Mouse (Mus musculus): ENCODE measurements at regions not wholly inside any gene's neighbourhood (a gene's known extent, or its start where the extent isn't known, plus 50 kb on each side); places are given as distances from the start of the nearest gene placed in this dataset.

DNA sequence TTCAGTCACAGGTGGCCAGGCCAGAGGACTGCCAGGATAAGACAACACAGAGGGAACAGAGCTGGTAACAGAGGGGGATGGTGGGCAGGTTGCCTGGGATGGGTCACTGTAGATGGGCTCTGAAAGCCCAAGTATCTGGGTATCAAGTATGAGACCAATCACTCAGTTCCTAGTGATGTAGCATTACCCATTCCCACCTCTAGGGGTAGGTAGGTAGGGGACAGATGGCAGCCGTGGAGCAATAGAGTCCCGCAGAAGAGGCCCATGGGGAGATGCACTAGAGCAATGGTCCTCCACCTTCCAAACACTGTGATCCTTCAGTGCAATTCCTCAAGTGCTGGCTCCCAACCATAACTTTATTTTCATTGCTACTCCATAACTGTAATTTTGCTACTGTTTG lies 60.4 kb upstream of the Dgkg start:
- Histone ChIP-seq H3K4me3 (ENCODE audit: low read depth, low read length) (no peak overlapping the region), H3K9me3 (replicated peaks; ENCODE audit: control insufficient read depth, insufficient read depth, low read length, poor library complexity, severe bottlenecking) (no peaks in the 10 kb centered on the region), H3K36me3 (ENCODE audit: control insufficient read depth, insufficient read depth, low read length, poor library complexity, severe bottlenecking) (no peaks in the 10 kb centered on the region), H3K9ac (ENCODE audit: low read depth, poor library complexity, severe bottlenecking) (no peak overlapping the region), H3K27me3 (ENCODE audit: control insufficient read depth, insufficient read depth, low read length, poor library complexity, severe bottlenecking) (no peaks in the 10 kb centered on the region), H3K4me1 (ENCODE audit: control insufficient read depth, insufficient read depth, low read length) (no peaks in the 10 kb centered on the region), H3K27ac (ENCODE audit: insufficient read depth, low read length) (no peak overlapping the region)
- no peak for TF ChIP-seq POLR2A (IDR thresholded peaks at IDR 0.05; ENCODE audit: insufficient read depth, low read length)
- peak; percentile 22 for TF ChIP-seq CTCF (IDR thresholded peaks at IDR 0.05; ENCODE audit: low read depth, low read length)

GRCm38 (mm10) chr16:22716306-22716830 lies 59.3 kb upstream of the Dgkg start:
- Histone ChIP-seq H3K4me1 (ENCODE audit: control insufficient read depth, insufficient read depth, low read length) (no peaks in the 10 kb centered on the region), H3K4me3 (ENCODE audit: low read depth, low read length) (no peak overlapping the region), H3K9ac (ENCODE audit: low read depth, poor library complexity, severe bottlenecking) (no peak overlapping the region), H3K27me3 (ENCODE audit: control insufficient read depth, insufficient read depth, low read length, poor library complexity, severe bottlenecking) (no peaks in the 10 kb centered on the region), H3K36me3 (ENCODE audit: control insufficient read depth, insufficient read depth, low read length, poor library complexity, severe bottlenecking) (no peaks in the 10 kb centered on the region), H3K27ac (ENCODE audit: insufficient read depth, low read length) (no peak overlapping the region), H3K9me3 (replicated peaks; ENCODE audit: control insufficient read depth, insufficient read depth, low read length, poor library complexity, severe bottlenecking) (no peaks in the 10 kb centered on the region)
- TF ChIP-seq POLR2A (IDR thresholded peaks at IDR 0.05; ENCODE audit: insufficient read depth, low read length) (no peak), CTCF (IDR thresholded peaks at IDR 0.05; ENCODE audit: low read depth, low read length) (no peak), EP300 (IDR thresholded peaks at IDR 0.05; ENCODE audit: insufficient read depth, low read depth, low read length) (no peak)

DNA sequence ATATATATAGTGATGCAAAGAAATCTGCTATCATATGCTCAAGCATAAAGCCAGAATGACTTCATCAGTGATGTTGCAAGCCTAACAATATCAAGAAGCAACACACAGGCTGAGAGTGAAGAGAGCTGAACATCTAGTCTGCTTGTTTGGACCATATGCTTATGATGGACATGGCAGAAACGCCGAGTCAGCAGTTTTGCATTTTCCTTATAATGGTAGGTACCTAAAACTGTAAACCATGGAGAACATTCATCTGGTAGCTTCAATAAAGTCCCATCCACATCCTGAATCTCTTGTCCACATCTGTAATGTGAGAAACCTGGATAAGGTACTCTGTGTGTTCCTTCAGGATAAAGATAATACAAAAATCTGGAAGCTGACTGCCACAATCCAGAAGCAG lies 57.3 kb upstream of the Dgkg start:
- Histone ChIP-seq H3K27ac (ENCODE audit: insufficient read depth, low read length) (no peak overlapping the region), H3K9me3 (replicated peaks; ENCODE audit: control insufficient read depth, insufficient read depth, low read length, poor library complexity, severe bottlenecking) (no peaks in the 10 kb centered on the region), H3K27me3 (ENCODE audit: control insufficient read depth, insufficient read depth, low read length, poor library complexity, severe bottlenecking) (no peaks in the 10 kb centered on the region), H3K36me3 (ENCODE audit: control insufficient read depth, insufficient read depth, low read length, poor library complexity, severe bottlenecking) (no peaks in the 10 kb centered on the region), H3K4me3 (ENCODE audit: low read depth, low read length) (no peak overlapping the region), H3K9ac (ENCODE audit: low read depth, poor library complexity, severe bottlenecking) (no peak overlapping the region), H3K4me1 (ENCODE audit: control insufficient read depth, insufficient read depth, low read length) (no peaks in the 10 kb centered on the region)
- TF ChIP-seq CTCF (IDR thresholded peaks at IDR 0.05; ENCODE audit: low read depth, low read length) (no peak), POLR2A (IDR thresholded peaks at IDR 0.05; ENCODE audit: insufficient read depth, low read length) (no peak), EP300 (IDR thresholded peaks at IDR 0.05; ENCODE audit: insufficient read depth, low read depth, low read length) (no peak)

DNA sequence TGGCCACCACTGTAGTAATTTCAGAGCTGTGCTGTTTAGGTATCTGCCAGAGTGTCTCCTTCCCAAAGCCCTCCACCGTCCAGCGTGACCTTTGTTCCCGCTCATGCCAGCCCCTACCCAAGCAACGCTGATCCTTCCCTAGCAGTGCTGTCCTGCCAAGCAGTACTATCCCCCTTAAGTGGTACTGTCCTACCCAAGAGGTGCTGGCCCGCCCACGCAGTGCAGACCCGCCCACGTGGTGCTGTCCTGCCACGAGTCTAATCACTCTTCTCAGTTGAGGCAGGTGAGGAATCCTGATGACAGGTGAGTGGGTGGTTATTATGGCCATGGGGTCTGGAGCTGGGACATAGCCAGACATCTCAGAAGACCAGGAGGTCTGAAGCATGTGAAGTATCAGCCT lies 51.7 kb upstream of the Dgkg start:
- no peaks in the 10 kb centered on the region for H3K4me1 ChIP-seq (ENCODE audit: control insufficient read depth, insufficient read depth, low read length)
- no peaks in the 10 kb centered on the region for H3K36me3 ChIP-seq (ENCODE audit: control insufficient read depth, insufficient read depth, low read length, poor library complexity, severe bottlenecking)
- no peaks in the 10 kb centered on the region for H3K9me3 ChIP-seq (replicated peaks; ENCODE audit: control insufficient read depth, insufficient read depth, low read length, poor library complexity, severe bottlenecking)
- no peak for TF ChIP-seq EP300 (IDR thresholded peaks at IDR 0.05; ENCODE audit: insufficient read depth, low read depth, low read length)
- no peak for TF ChIP-seq POLR2A (IDR thresholded peaks at IDR 0.05; ENCODE audit: insufficient read depth, low read length)
- no peak for TF ChIP-seq CTCF (IDR thresholded peaks at IDR 0.05; ENCODE audit: low read depth, low read length)
- H3K9ac ChIP-seq (ENCODE audit: low read depth, poor library complexity, severe bottlenecking) = no peak overlapping the region
- H3K27me3 ChIP-seq (ENCODE audit: control insufficient read depth, insufficient read depth, low read length, poor library complexity, severe bottlenecking) = no peaks in the 10 kb centered on the region
- H3K27ac ChIP-seq (ENCODE audit: insufficient read depth, low read length) = no peak overlapping the region
- H3K4me3 ChIP-seq (ENCODE audit: low read depth, low read length) = no peak overlapping the region

All from ES-Bruce4 (cell line).